8 mouse cellular contexts compared by ENCODE assay signal in genomic region chr16:87698692-87699305, GRCm38 (mm10). TPM values are rescaled to one million over a fixed set of nuclear protein-coding genes. Genes with fewer than 3 reads are reported as not detected.
DNase-seq lines count a peak whose midpoint lies in the region; ATAC-seq and TF ChIP-seq lines count a peak whose summit lies in the region.

Gene Bach1, plus strand, starts transcription at chr16:87698945.

- H3K9me3 ChIP-seq in embryonic facial prominence, embryonic 12.5 days: no peaks in the 10 kb centered on the region
- no peaks in the 10 kb centered on the region for H3K9me3 ChIP-seq in limb, embryonic 14.5 days (ENCODE audit: control insufficient read depth, low read length)
- H3K9me3 ChIP-seq in midbrain, postnatal 0 days (ENCODE audit: low read length): no peaks in the 10 kb centered on the region

- peak within 1 kb of the TSS; percentile 94 for H3K9ac ChIP-seq in embryonic facial prominence, embryonic 12.5 days
- peak within 1 kb of the TSS; percentile 94 for H3K9ac ChIP-seq in limb, embryonic 14.5 days (ENCODE audit: low read depth, low read length, severe bottlenecking)
- peak within 1 kb of the TSS; percentile 95 for H3K9ac ChIP-seq in midbrain, postnatal 0 days (replicated peaks; ENCODE audit: low read length, poor library complexity, severe bottlenecking)

- no peaks in the 10 kb centered on the region for H3K27me3 ChIP-seq in embryonic facial prominence, embryonic 12.5 days
- no peaks in the 10 kb centered on the region for H3K27me3 ChIP-seq in kidney, adult 2 months (replicated peaks; ENCODE audit: control insufficient read depth, insufficient read depth, low read length)
- no peaks in the 10 kb centered on the region for H3K27me3 ChIP-seq in limb, embryonic 14.5 days (ENCODE audit: control insufficient read depth, insufficient read depth, low read length)
- H3K27me3 ChIP-seq in midbrain, postnatal 0 days (ENCODE audit: insufficient read depth, low read length): no peaks in the 10 kb centered on the region

- ATAC-seq in embryonic facial prominence, embryonic 12.5 days (ENCODE audit: insufficient number of reproducible peaks, insufficient read depth, low FRiP score, low TSS enrichment): peak; percentile 89
- peak; percentile 94 for ATAC-seq in limb, embryonic 14.5 days (ENCODE audit: low FRiP score, low read depth)
- peak; percentile 91 for ATAC-seq in midbrain, postnatal 0 days (ENCODE audit: low FRiP score)

- peak; percentile 90 for DNase-seq in layer of hippocampus, adult 11-12 months (ENCODE audit: low spot score)
- no peak for DNase-seq in layer of hippocampus, adult 9-10 months (ENCODE audit: low spot score)
- peak; percentile 94 to 96 for DNase-seq in heart, adult 18-20 months
- DNase-seq in kidney, adult 2 months: peak; percentile 96
- DNase-seq in limb, embryonic 14.5 days (ENCODE audit: low spot score): peak; percentile 88
- DNase-seq in midbrain, postnatal 0 days (ENCODE audit: low spot score): peak; percentile 94
- DNase-seq in spleen, postnatal 14 days (ENCODE audit: low spot score in 2 of 2): peak; percentile 96 to 97

- TF ChIP-seq POLR2A in kidney, adult 2 months (IDR thresholded peaks at IDR 0.05; ENCODE audit: low read depth, low read length): peak; percentile 78
- peak; percentile 72; the same call in 1 of the 2 replicates for TF ChIP-seq POLR2A in limb, embryonic 14.5 days (IDR thresholded peaks at IDR 0.05; ENCODE audit: borderline replicate concordance, extremely low read depth, insufficient read depth, insufficient read length)

- H3K4me1 ChIP-seq in embryonic facial prominence, embryonic 12.5 days: peaks cover 17% of the 10 kb centered on the region
- peaks cover 18% of the 10 kb centered on the region for H3K4me1 ChIP-seq in kidney, adult 2 months (ENCODE audit: control insufficient read depth, insufficient read depth, low read length)
- H3K4me1 ChIP-seq in limb, embryonic 14.5 days (ENCODE audit: control insufficient read depth, insufficient read depth, low read length): peaks cover 7% of the 10 kb centered on the region
- H3K4me1 ChIP-seq in midbrain, postnatal 0 days (ENCODE audit: insufficient read depth, low read length): no peaks in the 10 kb centered on the region; the same call in 1 of the 2 replicates

- 1% methylated on average over 73 of the region's 84 CpGs for WGBS in embryonic facial prominence, embryonic 12.5 days
- 1% methylated on average over 83 of the region's 84 CpGs for WGBS in kidney, adult 2 months
- 0% methylated on average over 29 of the region's 84 CpGs for WGBS in limb, embryonic 14.5 days
- WGBS in midbrain, postnatal 0 days: under 1% methylated on average over 58 of the region's 84 CpGs

- peak within 1 kb of the TSS; percentile 74 for H3K4me3 ChIP-seq in embryonic facial prominence, embryonic 12.5 days
- H3K4me3 ChIP-seq in kidney, adult 2 months (ENCODE audit: insufficient read depth, low read depth, low read length): peak within 1 kb of the TSS; percentile 69
- H3K4me3 ChIP-seq in limb, embryonic 14.5 days (replicated peaks; ENCODE audit: low read length): peak within 1 kb of the TSS; percentile 84
- peak within 1 kb of the TSS; percentile 92 for H3K4me3 ChIP-seq in midbrain, postnatal 0 days (ENCODE audit: low read depth, low read length)

- peak within 1 kb of the TSS; percentile 70 for H3K4me2 ChIP-seq in embryonic facial prominence, embryonic 12.5 days (replicated peaks)
- peak within 1 kb of the TSS; percentile 75 for H3K4me2 ChIP-seq in limb, embryonic 14.5 days (replicated peaks; ENCODE audit: low read depth, low read length, severe bottlenecking)
- peak within 1 kb of the TSS; percentile 81 for H3K4me2 ChIP-seq in midbrain, postnatal 0 days (ENCODE audit: low read depth, low read length, poor library complexity, severe bottlenecking)

- H3K36me3 ChIP-seq in embryonic facial prominence, embryonic 12.5 days: no peaks in the 10 kb centered on the region
- H3K36me3 ChIP-seq in kidney, adult 2 months (ENCODE audit: control insufficient read depth, insufficient read depth, low read length): no peaks in the 10 kb centered on the region
- no peaks in the 10 kb centered on the region for H3K36me3 ChIP-seq in limb, embryonic 14.5 days (ENCODE audit: control insufficient read depth, insufficient read depth, low read length)
- no peaks in the 10 kb centered on the region for H3K36me3 ChIP-seq in midbrain, postnatal 0 days (ENCODE audit: insufficient read depth, low read length)

- no peak for TF ChIP-seq CTCF in kidney, adult 2 months (conservative IDR thresholded peaks at IDR 0.05; ENCODE audit: insufficient read depth, insufficient read length, low read depth, low read length)
- TF ChIP-seq CTCF in midbrain, postnatal 0 days (IDR thresholded peaks at IDR 0.05): no peak

- H3K27ac ChIP-seq in embryonic facial prominence, embryonic 12.5 days: peak within 1 kb of the TSS; percentile 90
- peak within 1 kb of the TSS; percentile 53 for H3K27ac ChIP-seq in kidney, adult 2 months (ENCODE audit: insufficient read depth, low read depth, low read length)
- peak within 1 kb of the TSS; percentile 83 for H3K27ac ChIP-seq in limb, embryonic 14.5 days (replicated peaks; ENCODE audit: low read depth, low read length)
- H3K27ac ChIP-seq in midbrain, postnatal 0 days (ENCODE audit: low read depth, low read length): peak within 1 kb of the TSS; percentile 85

RNA-seq across cellular contexts. Expression of gene Bach1, which starts in this region (rescaled TPM):
- polyA plus RNA-seq in embryonic facial prominence, embryonic 12.5 days (2016; fragmentation: Nextera tagmentation; extraction: Ambion mirVana): 21.5 and 22.4 TPM in 2 replicates
- 10 to 100 TPM; 28.3 to 31.8 TPM for total RNA-seq in heart, adult 18-20 months (2021)
- polyA plus RNA-seq in kidney, adult 2 months (2012; rRNA removed): 8.6 and 9.7 TPM in 2 replicates
- 16.1 and 16.4 TPM in 2 replicates for polyA plus RNA-seq in limb, embryonic 14.5 days (2012; rRNA removed)
- 13.3 and 16.7 TPM in 2 replicates for polyA plus RNA-seq in limb, embryonic 14.5 days (2014; fragmentation: Nextera tagmentation; extraction: Ambion mirVana)
- total RNA-seq in midbrain, postnatal 0 days (2014; rRNA removed): 32.9 and 44.0 TPM in 2 replicates
- polyA plus RNA-seq in midbrain, postnatal 0 days (2015; fragmentation: Nextera tagmentation; extraction: Ambion mirVana): 9.4 and 10.3 TPM in 2 replicates
